Mouse (Mus musculus): Measurements from ENCODE around the gene Hhex. TPM values are rescaled to one million over a fixed set of nuclear protein-coding genes. Genes with fewer than 3 reads are reported as not detected.

Gene Hhex
- 4.5 and 5.2 TPM in 2 replicates for polyA plus RNA-seq (2012; rRNA removed)
- polyA plus RNA-seq (2014; fragmentation: Nextera tagmentation; extraction: Ambion mirVana), result 7.7 and 8.0 TPM in 2 replicates

DNA sequence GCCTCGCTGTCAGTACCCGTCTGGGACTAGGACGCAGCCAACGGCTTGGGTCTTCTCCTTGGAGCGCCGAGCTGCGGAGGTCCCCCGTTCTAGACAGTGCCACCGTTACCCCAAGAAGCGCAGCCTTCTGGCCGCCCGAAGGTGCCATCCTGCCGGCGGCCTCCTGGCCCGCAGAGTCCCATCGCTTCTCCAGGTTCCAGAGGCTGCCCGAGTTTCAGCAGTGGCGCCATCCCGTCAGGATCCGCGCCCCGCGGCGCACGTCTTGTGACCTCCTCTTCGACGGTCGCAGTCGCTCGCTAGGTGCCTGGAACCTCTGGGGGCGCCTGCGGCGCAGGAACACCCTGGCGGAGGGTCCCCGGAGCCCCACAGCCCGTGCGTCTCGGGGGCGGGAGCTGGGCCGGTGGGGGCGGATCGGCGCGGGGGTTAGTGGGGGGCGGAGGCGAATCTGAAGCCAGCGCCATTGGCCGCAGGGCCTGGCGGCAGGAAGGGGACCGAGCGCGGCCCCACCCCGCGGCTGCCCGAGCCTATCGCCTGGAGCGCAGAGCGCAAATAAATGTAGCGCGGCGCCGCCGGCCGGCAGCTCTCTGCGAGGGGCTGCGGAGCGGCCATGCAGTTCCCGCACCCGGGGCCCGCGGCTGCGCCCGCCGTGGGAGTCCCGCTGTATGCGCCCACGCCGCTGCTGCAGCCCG, at the start of gene Hhex:
TSS of gene Hhex (plus strand) at position 548 of the 689 bp plus-strand sequence.
- peaks cover 70% of the 10 kb centered on the region for H3K27me3 ChIP-seq (ENCODE audit: control insufficient read depth, insufficient read depth, low read length)
- DNase-seq (ENCODE audit: low spot score), result peak; percentile 34
- H3K4me1 ChIP-seq (ENCODE audit: control insufficient read depth, insufficient read depth, low read length), result peaks cover 4% of the 10 kb centered on the region
- H3K36me3 ChIP-seq (ENCODE audit: control insufficient read depth, insufficient read depth, low read length), result no peaks in the 10 kb centered on the region
- peak; percentile 71 for ATAC-seq (ENCODE audit: low FRiP score, low read depth)
- 0 out of 2 replicates have a peak within 1 kb of the TSS, but pooled peaks have one; percentile 52 for H3K27ac ChIP-seq (replicated peaks; ENCODE audit: low read depth, low read length)
- WGBS, result under 1% methylated on average over 35 of the region's 79 CpGs
- peak within 1 kb of the TSS; percentile 46 for H3K9ac ChIP-seq (ENCODE audit: low read depth, low read length, severe bottlenecking)
- peak within 1 kb of the TSS; percentile 44 for H3K4me3 ChIP-seq (replicated peaks; ENCODE audit: low read length)
- no peaks in the 10 kb centered on the region for H3K9me3 ChIP-seq (ENCODE audit: control insufficient read depth, low read length)
- no peak for TF ChIP-seq POLR2A (IDR thresholded peaks at IDR 0.05; ENCODE audit: borderline replicate concordance, extremely low read depth, insufficient read depth, insufficient read length)
- peak within 1 kb of the TSS; percentile 65 for H3K4me2 ChIP-seq (replicated peaks; ENCODE audit: low read depth, low read length, severe bottlenecking)

DNA sequence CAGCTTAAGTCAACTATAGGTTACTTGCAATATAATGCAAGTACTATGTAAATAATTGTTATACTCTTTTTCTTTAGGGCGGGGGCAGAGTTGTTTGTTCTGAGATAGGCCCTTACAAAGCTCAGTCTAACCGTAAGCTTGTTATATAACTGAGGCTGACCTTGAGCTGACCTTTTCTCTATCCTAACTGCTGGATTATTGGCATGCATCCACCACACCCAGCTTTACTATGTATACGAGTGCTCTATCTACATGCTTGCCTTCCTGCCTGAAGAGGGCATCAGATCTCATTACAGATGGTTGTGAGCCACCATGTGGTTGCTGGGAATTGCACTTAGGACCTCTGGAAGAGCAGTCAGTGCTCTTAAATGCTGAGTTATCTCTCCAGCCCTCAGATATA, 48.5 kb upstream of the Hhex start:
- no peak for DNase-seq (ENCODE audit: low spot score)
- peaks cover 53% of the 10 kb centered on the region for H3K36me3 ChIP-seq (ENCODE audit: control insufficient read depth, insufficient read depth, low read length)
- 71% methylated on average over 3 of the region's 3 CpGs for WGBS
- no peaks in the 10 kb centered on the region for H3K9me3 ChIP-seq (ENCODE audit: control insufficient read depth, low read length)
- H3K27ac ChIP-seq (replicated peaks; ENCODE audit: low read depth, low read length), result no peak overlapping the region
- H3K27me3 ChIP-seq (ENCODE audit: control insufficient read depth, insufficient read depth, low read length), result no peaks in the 10 kb centered on the region
- H3K4me2 ChIP-seq (replicated peaks; ENCODE audit: low read depth, low read length, severe bottlenecking), result no peak overlapping the region
- ATAC-seq (ENCODE audit: low FRiP score, low read depth), result no peak
- no peak overlapping the region for H3K4me3 ChIP-seq (replicated peaks; ENCODE audit: low read length)
- no peak overlapping the region for H3K9ac ChIP-seq (ENCODE audit: low read depth, low read length, severe bottlenecking)
- no peaks in the 10 kb centered on the region for H3K4me1 ChIP-seq (ENCODE audit: control insufficient read depth, insufficient read depth, low read length)
- no peak for TF ChIP-seq POLR2A (IDR thresholded peaks at IDR 0.05; ENCODE audit: borderline replicate concordance, extremely low read depth, insufficient read depth, insufficient read length)

DNA sequence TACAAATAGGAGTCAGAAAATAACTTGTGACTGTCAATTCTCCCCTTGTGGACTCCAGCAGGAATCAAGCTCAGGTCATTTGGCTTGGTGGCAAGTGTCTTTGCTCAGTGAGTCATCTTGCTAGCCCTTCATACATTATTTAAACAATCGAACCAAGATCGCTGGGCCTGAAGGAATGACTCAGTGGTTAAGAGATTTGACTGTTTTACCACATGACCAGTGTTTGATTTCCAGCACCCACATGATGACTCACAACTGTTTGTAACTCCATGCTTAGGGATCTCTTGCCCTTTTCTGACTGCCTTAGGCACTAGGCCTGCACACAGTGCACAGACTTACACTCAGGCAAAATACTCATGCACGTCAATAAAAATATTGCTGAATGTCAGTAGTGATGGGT, 42.7 kb upstream of the Hhex start:
- ATAC-seq (ENCODE audit: low FRiP score, low read depth), result no peak
- Histone ChIP-seq H3K27me3 (ENCODE audit: control insufficient read depth, insufficient read depth, low read length) (no peaks in the 10 kb centered on the region), H3K4me2 (replicated peaks; ENCODE audit: low read depth, low read length, severe bottlenecking) (no peak overlapping the region), H3K27ac (replicated peaks; ENCODE audit: low read depth, low read length) (no peak overlapping the region), H3K4me3 (replicated peaks; ENCODE audit: low read length) (no peak overlapping the region), H3K4me1 (ENCODE audit: control insufficient read depth, insufficient read depth, low read length) (no peaks in the 10 kb centered on the region), H3K9ac (ENCODE audit: low read depth, low read length, severe bottlenecking) (no peak overlapping the region), H3K36me3 (ENCODE audit: control insufficient read depth, insufficient read depth, low read length) (peaks cover 64% of the 10 kb centered on the region), H3K9me3 (ENCODE audit: control insufficient read depth, low read length) (no peaks in the 10 kb centered on the region)
- WGBS, result 94% methylated on average over 3 of the region's 3 CpGs
- TF ChIP-seq POLR2A (IDR thresholded peaks at IDR 0.05; ENCODE audit: borderline replicate concordance, extremely low read depth, insufficient read depth, insufficient read length), result no peak
- no peak for DNase-seq (ENCODE audit: low spot score)

DNA sequence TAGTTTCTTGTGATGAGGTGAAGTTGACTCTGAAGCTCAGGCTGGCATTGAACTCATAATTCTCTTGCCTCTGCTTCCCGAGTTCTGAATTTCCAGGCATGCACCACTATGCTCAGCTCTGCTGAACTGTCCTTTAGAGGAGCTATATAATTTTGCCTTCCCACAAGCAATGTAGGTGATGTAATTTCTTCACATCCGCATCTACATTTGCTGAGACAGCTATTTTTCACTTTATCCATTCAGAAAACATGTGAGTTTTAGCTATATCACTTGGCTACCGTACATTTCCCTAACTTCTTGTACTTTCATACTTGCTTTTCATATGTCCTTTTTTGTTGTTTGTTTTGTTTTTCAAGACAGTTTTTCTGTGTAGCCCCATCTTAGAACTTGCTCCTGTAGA, 38.3 kb upstream of the Hhex start:
- WGBS, result 96% methylated on average over 3 of the region's 3 CpGs

DNA sequence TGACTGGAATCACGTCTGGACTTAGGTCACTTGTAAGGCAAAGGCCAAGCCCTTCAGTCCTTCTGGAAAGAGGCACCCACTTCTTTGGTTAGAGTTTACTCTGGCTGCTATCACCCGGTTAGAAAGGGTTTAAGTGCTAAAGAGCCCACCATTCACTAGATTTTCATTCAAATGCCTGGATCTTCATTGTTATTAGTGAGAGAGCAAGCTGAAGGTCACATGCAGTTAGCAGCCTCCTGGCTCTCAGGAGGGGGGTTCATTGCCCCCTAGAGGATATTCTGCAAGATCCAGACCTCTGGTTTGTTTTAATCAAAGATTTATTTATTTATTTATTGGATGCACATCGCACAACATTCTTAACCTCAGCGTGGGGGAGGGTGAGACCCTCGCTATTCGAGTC, 33.7 kb upstream of the Hhex start:
- H3K4me2 ChIP-seq (replicated peaks; ENCODE audit: low read depth, low read length, severe bottlenecking), result no peak overlapping the region
- WGBS, result 79% methylated on average over 6 of the region's 6 CpGs
- H3K36me3 ChIP-seq (ENCODE audit: control insufficient read depth, insufficient read depth, low read length), result peaks cover 73% of the 10 kb centered on the region
- no peaks in the 10 kb centered on the region for H3K27me3 ChIP-seq (ENCODE audit: control insufficient read depth, insufficient read depth, low read length)
- H3K4me3 ChIP-seq (replicated peaks; ENCODE audit: low read length), result no peak overlapping the region
- DNase-seq (ENCODE audit: low spot score) (no peak), ATAC-seq (ENCODE audit: low FRiP score, low read depth) (no peak)
- no peak overlapping the region for H3K9ac ChIP-seq (ENCODE audit: low read depth, low read length, severe bottlenecking)
- H3K9me3 ChIP-seq (ENCODE audit: control insufficient read depth, low read length), result no peaks in the 10 kb centered on the region
- no peak for TF ChIP-seq POLR2A (IDR thresholded peaks at IDR 0.05; ENCODE audit: borderline replicate concordance, extremely low read depth, insufficient read depth, insufficient read length)
- no peak overlapping the region for H3K27ac ChIP-seq (replicated peaks; ENCODE audit: low read depth, low read length)
- H3K4me1 ChIP-seq (ENCODE audit: control insufficient read depth, insufficient read depth, low read length), result no peaks in the 10 kb centered on the region

More for the DNA sequence above, 38.3 kb upstream of the Hhex start:
- Histone ChIP-seq H3K4me1 (ENCODE audit: control insufficient read depth, insufficient read depth, low read length) (no peaks in the 10 kb centered on the region), H3K27me3 (ENCODE audit: control insufficient read depth, insufficient read depth, low read length) (no peaks in the 10 kb centered on the region), H3K27ac (replicated peaks; ENCODE audit: low read depth, low read length) (no peak overlapping the region), H3K9ac (ENCODE audit: low read depth, low read length, severe bottlenecking) (no peak overlapping the region), H3K36me3 (ENCODE audit: control insufficient read depth, insufficient read depth, low read length) (peaks cover 66% of the 10 kb centered on the region), H3K4me3 (replicated peaks; ENCODE audit: low read length) (no peak overlapping the region), H3K4me2 (replicated peaks; ENCODE audit: low read depth, low read length, severe bottlenecking) (no peak overlapping the region), H3K9me3 (ENCODE audit: control insufficient read depth, low read length) (no peaks in the 10 kb centered on the region)
- DNase-seq (ENCODE audit: low spot score) (no peak), ATAC-seq (ENCODE audit: low FRiP score, low read depth) (no peak)
- TF ChIP-seq POLR2A (IDR thresholded peaks at IDR 0.05; ENCODE audit: borderline replicate concordance, extremely low read depth, insufficient read depth, insufficient read length), result no peak

Measured in limb, embryonic 14.5 days (tissue).